Comparison of ENCODE assay signal across 9 mouse cellular contexts in the genomic region with DNA sequence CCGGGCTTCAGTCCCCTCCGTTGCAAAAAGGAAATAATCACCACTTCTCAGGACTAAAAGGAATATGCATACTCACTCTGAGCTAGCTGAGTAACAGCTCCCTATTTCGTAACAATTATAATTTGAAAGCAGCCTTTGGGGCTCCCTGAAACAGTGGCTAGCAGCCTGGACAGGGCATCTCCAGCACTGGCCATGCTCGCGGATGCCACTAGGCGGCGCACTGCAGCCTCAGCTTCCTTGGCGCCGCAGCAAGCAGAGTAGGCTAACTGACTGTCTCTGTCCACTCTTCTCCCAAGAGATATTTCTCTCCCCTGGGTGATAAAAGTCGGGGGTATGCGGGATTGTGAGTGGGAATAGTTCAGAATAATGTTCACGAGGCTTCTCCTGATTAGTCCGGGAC. TPM values are rescaled to one million over a fixed set of nuclear protein-coding genes. Genes with fewer than 3 reads are reported as not detected.
DNase-seq lines count a peak whose midpoint lies in the region; TF ChIP-seq lines count a peak whose summit lies in the region.
"Had no signal": no experiment of that assay in that cellular context is flagged by ENCODE, and none has a peak within 500 bp of the region (broad histone marks: within the 10 kb centered on the region; RNA-seq: fewer than 3 reads in every experiment).

No protein-coding gene starts in this region.

- TF ChIP-seq CTCF in heart, adult 2 months (IDR thresholded peaks at IDR 0.05), result no peak
- TF ChIP-seq CTCF in brain, embryonic 14.5 days (IDR thresholded peaks at IDR 0.05; ENCODE audit: borderline replicate concordance, extremely low read depth, insufficient read depth, insufficient read length), result peak; percentile 99

- intact Hi-C loops in heart, adult 2 months (cut with DNase I), result loop anchor here (1.0 to 5.0 kb wide), 3 partner anchors 56 to 218 kb away; no protein-coding TSS in a partner anchor

- peak; percentile 63; the same call in 1 of the 2 replicates for TF ChIP-seq EP300 in heart, adult 2 months (IDR thresholded peaks at IDR 0.05; ENCODE audit: insufficient read depth, low read depth, low read length)

- no peaks in the 10 kb centered on the region for H3K36me3 ChIP-seq in heart, adult 2 months (ENCODE audit: control insufficient read depth, insufficient read depth, low read length)
- H3K36me3 ChIP-seq in heart, embryonic 10.5 days, result no peaks in the 10 kb centered on the region; the same call in 1 of the 2 replicates
- H3K36me3 ChIP-seq in splenic B cell, adult 2 months (ENCODE audit: control insufficient read depth, insufficient read depth, low read length, poor library complexity, severe bottlenecking), result no peaks in the 10 kb centered on the region
- H3K36me3 ChIP-seq: limb, embryonic 13.5 days had no signal

- H3K4me3 ChIP-seq in heart, adult 2 months, result no peak overlapping the region
- H3K4me3 ChIP-seq in heart, embryonic 10.5 days, result no peak overlapping the region
- H3K4me3 ChIP-seq: limb, embryonic 13.5 days had no signal

- no peaks in the 10 kb centered on the region for H3K9me3 ChIP-seq in heart, embryonic 10.5 days
- H3K9me3 ChIP-seq: limb, embryonic 13.5 days had no signal

- no peak overlapping the region for H3K27ac ChIP-seq in heart, adult 2 months
- H3K27ac ChIP-seq in heart, embryonic 10.5 days, result no peak overlapping the region
- H3K27ac ChIP-seq: limb, embryonic 13.5 days had no signal

- WGBS in heart, adult 2 months, result 7% methylated on average over 13 of the region's 13 CpGs
- WGBS in heart, embryonic 10.5 days, result 4% methylated on average over 13 of the region's 13 CpGs

- peak; percentile 82 to 89 for DNase-seq in heart, adult 2 months
- no peak for DNase-seq in heart, embryonic 10.5 days (ENCODE audit: low spot score)
- peak; percentile 14 to 19 for DNase-seq in CD8-positive naive resting alpha-beta T cell, adult 2 months (ENCODE audit: low read depth in 2 of 2, low spot score in 2 of 2)
- peak; percentile 75 for DNase-seq in brain, embryonic 14.5 days (ENCODE audit: low read depth)
- peak; percentile 65 to 73 for DNase-seq in frontal cortex, postnatal 25 days (ENCODE audit: low spot score in 2 of 2)
- DNase-seq in kidney, postnatal 4 days, result peak; percentile 92 to 93
- DNase-seq in lung, postnatal 4 days, result peak; percentile 74 to 83
- DNase-seq in splenic B cell, adult 2 months (ENCODE audit: low read depth, low spot score), result peak; percentile 59

- H3K27me3 ChIP-seq in heart, adult 2 months (ENCODE audit: control insufficient read depth, insufficient read depth, low read length), result no peaks in the 10 kb centered on the region
- peaks cover 19% of the 10 kb centered on the region for H3K27me3 ChIP-seq in heart, embryonic 10.5 days (ENCODE audit: insufficient read depth, poor library complexity, severe bottlenecking)
- H3K27me3 ChIP-seq in splenic B cell, adult 2 months (ENCODE audit: control insufficient read depth, insufficient read depth, low read length, poor library complexity, severe bottlenecking), result 0 out of 2 replicates have a peak, but pooled peaks cover 1% of the 10 kb centered on the region

- H3K9ac ChIP-seq in heart, adult 2 months (ENCODE audit: low read depth, low read length), result no peak overlapping the region
- H3K9ac ChIP-seq: limb, embryonic 13.5 days had no signal

- peaks cover 2% of the 10 kb centered on the region for H3K4me1 ChIP-seq in heart, adult 2 months (ENCODE audit: control insufficient read depth, insufficient read depth, low read length)
- peaks cover 35% of the 10 kb centered on the region for H3K4me1 ChIP-seq in heart, embryonic 10.5 days

- no peaks in the 10 kb centered on the region for H3K79me2 ChIP-seq in heart, adult 2 months (replicated peaks; ENCODE audit: control insufficient read depth, insufficient read depth, low read length)

- TF ChIP-seq POLR2A in heart, adult 2 months (IDR thresholded peaks at IDR 0.05; ENCODE audit: insufficient read depth, low read depth, low read length), result no peak
- no peak for TF ChIP-seq POLR2A in brain, embryonic 14.5 days (IDR thresholded peaks at IDR 0.05; ENCODE audit: borderline replicate concordance, extremely low read depth, insufficient read depth, insufficient read length, poor library complexity, severe bottlenecking)

RNA-seq across cellular contexts. Expression of a gene that starts 3.6 kb away (rescaled TPM):
- 10 to 100 TPM; 11.0 to 12.6 TPM for total RNA-seq in heart, adult 2 months (2021)
- polyA plus RNA-seq in heart, adult 2 months (2012; rRNA removed), result 12.2 and 15.0 TPM in 2 replicates
- polyA plus RNA-seq in heart, embryonic 10.5 days (2016; fragmentation: Nextera tagmentation; extraction: Ambion mirVana), result 17.9 and 18.8 TPM in 2 replicates
- polyA plus RNA-seq in brain, embryonic 14.5 days (2012; rRNA removed), result 6.3 and 12.7 TPM in 2 replicates
